Mouse (Mus musculus): ENCODE data around the gene 4930469K13Rik.
A peak's percentile ranks its signal among the peaks of the same experiment; 100 is the strongest.

Gene 4930469K13Rik

DNA sequence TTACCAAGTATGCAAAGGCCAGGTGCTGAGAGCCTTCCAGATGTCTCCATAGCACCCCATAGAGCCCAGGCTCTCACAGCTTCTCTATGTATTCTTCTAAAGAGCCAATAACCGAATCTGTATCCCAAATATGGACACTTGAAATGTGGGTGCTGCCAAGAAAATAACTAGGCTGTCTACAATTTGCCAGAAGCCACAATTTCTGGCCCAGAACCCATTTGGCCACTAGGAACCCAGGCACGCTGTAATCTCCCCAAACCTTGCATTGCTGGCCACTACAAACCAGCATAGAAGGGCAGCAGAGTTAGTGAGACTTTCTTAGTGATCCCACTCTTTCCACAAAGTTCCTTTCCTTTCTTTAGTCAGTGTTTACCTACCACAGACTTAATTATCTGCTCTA is 123.2 kb downstream of the 4930469K13Rik start:
- DNase-seq: no peak

DNA sequence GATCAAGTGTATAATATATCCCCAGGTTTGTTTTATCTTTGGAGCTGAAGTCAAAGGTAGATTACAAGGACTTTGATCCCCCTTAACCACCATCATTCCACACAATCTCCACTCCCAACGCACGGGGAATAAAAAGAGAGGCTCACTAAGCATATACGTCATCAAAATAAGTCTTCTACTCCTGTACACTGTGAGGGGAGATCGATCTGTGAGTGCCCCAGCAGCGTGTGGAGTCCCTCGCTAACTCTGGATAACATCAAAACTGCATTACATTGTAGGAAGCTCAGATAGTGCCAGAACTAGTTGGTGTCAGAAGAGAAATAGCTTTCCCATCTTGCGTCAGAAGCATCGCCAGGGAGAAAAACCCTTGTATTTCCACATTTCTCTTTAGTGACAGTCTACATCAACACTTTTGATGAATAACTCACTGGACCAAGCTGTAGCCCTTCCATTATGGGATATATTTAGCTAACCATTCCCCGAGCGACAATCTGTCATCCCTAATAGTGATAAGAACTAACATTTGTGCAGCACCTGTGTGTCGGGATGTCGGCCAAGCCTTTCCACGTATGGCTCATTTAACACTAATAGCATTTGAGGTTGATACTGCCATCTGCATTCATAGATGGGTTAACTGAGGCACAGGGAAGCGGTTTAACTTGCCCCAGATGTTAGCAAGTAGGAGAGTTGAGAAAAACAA is 123.9 kb downstream of the 4930469K13Rik start:
- DNase-seq: no peak

DNA sequence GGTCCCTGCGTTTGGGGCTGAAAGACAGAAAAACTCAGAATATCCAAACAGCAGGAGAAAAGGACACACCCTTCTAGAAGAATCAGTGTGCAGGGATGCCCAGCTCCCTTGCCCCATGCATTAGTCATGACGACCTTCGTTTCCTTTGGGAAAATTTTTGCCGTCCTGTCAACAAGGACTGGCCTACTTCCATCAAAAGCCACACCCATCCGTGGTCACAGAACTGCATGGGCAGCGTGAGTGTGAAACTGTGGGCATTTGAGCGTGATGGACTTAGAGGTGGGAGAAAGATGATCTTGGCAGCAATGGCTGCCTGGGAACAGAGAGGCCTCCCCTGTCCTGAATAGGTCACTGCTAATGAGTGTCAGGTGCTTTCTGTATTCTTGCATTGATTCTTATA is 126.2 kb downstream of the 4930469K13Rik start:
- DNase-seq: no peak

DNA sequence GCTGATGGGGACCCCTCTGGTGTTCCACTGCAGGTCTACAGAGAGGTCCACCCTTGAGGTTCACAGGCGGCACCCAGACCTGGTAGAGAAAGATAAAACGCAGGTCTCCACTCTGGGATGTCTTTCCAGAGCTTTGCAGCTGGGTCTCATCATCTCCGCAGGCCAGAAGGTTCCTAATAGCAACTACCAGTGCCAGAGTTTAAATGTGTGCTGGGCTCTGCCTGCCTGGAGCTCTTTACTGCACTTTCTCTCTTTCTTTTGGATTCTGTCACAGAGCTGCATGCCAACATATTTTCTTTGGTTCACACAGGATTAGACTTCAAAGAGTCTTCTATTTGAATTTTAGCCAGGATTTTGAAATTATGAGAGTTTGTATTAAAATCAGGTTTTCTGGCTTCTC is 129.2 kb downstream of the 4930469K13Rik start:
- DNase-seq: no peak

DNA sequence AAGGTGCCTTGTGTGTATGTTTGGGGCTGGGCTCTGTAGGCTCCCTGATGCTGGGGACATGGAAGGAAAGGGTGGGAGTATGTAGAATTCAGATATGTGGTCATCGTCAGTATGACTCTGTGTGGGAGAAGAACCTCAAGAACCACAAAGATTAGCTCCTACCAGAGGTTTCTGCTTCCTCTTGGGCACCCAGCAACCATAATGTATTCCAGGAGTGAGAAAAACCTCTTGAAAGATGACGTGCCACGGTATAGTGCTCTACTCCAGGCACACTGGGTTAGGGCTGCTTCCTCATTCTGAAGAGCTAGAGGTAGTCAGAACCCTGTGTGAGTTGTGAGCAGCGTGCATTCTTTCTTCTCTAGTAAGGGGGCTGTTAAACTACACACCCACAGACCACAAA is 130.6 kb downstream of the 4930469K13Rik start:
- no peak for DNase-seq

DNA sequence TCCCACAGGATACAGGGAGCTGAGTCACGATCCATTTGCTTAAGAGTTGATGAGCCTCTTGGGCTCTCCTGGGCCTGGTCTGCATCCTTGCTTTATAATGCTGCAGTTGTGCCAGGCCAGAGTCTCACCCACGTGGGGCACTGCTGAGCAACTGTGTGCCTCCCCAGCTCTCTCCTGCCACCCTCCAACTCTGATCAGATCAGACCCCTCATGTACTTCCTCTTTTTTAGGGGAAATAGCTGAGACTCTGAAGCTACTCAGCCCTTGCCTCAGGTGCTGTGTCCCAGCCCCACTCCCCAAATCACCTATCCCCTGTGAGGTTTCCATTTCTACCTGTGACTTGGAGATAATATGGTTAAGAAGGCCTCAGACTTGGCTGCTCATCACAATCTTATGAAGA is 133.0 kb downstream of the 4930469K13Rik start:
- peak; percentile 22 for DNase-seq

DNA sequence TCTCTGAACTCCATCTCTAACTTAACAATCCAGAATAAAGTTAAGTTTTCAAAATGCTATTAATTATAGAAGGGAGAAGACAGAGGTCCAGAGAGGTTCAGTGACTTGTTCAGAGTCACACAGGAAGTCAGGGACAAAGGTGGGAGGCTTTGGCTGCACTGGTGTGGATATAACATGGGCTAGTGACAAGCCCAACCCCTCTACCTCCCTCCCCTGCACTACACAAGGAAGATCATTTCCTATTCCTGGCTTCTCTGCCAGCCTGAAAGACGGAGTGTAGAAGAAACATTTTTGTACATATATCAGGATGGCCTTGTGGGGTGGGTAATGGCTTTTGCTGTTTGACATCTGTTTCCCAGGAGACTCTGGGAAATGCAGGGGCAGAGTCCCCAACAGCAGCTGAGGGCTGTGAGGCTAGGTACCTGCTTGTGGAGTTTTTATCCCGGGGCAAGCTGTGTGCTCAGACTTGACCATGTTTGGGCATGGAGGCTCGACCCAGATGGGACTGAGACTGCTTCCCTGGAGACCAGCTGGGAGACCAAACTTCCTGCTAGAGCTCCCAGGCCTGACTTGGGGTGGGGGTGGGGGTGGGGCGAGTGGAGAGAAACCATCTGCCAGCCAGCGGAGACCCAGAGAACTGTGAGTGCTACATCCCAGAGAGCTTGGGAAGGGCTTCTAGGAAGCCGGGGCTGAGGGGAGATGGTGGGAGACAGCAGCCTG is 135.5 kb downstream of the 4930469K13Rik start, which contains the start of gene Kcnmb1:
Gene Kcnmb1 (plus strand): TSS at position 326 of the 720 bp plus-strand sequence.
- DNase-seq: no peak

DNA sequence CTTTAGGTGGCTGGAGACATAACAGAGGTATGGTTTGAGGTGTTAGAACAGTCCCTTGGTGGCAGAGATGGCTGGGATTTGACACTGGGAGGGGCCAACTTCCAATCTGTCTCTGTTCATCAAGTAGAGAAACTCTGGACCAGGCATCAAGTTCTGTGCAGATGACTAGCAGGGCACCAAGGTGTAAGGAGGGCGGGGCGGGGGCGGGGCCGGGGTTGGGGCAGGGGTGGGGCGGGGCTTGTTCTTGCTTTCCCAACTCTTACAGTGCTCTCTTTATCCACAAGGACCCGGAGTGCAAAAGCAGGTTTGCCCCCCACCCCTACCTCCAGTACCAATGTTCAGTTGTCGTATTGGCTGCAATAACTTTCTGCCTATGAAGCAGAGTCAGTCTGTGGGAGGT is 136.2 kb downstream of the 4930469K13Rik start:
- DNase-seq: no peak

DNA sequence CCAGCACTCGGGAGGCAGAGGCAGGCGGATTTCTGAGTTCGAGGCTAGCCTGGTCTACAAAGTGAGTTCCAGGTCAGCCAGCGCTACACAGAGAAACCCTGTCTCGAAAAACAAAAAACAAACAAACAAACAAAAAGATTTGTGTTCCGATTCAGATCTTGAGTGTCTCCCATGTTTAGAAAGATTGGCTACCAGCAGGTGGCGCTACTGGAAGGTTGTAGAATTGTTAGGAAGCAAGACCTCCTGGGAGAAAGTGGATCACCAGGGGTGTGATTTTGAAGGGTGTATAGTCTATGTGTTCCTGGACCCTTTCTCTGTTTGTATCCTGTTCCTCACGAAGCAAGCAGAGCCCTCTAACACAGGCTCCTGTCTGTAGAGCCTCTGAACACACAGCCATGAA is 139.6 kb downstream of the 4930469K13Rik start:
- peak; percentile 65 for DNase-seq

DNA sequence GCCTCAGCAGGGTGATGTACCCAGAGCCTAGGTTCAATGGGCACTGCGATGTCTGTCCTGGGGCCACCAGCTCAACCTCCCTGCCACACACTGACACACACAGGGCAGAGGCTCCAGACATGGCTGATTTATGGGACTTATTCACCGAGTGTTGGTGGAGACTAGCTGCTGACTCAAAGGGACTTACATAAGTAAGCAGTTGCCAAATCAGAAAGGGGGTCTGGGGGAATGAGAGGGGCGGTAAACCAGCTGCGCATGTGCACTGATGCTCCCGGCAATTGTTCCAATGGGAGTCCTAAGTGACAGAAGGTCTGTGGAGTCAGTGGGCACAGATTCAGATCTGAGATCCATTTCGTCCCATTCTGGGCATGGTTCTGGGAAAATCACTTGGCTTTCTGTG is 140.8 kb downstream of the 4930469K13Rik start:
- no peak for DNase-seq

DNA sequence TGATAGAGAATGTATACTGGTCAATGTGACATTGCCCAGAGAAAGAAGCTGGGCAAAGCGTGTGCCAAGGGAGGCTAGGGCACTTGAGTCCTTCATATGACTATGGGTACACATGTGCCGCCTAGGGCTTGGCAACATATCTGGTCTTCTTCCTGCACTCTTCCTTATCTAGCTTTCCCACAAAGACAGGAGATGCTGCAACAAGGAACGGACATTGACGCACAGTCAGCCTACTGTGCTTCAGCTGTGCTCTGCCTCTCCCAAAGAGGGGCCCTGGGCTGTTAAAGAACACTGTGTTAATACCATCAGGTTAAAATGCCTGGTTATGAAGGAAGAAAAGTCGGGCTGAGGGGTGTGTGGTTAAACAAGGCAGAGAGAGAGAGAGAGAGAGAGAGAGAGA is 141.7 kb downstream of the 4930469K13Rik start:
- DNase-seq: no peak

DNA sequence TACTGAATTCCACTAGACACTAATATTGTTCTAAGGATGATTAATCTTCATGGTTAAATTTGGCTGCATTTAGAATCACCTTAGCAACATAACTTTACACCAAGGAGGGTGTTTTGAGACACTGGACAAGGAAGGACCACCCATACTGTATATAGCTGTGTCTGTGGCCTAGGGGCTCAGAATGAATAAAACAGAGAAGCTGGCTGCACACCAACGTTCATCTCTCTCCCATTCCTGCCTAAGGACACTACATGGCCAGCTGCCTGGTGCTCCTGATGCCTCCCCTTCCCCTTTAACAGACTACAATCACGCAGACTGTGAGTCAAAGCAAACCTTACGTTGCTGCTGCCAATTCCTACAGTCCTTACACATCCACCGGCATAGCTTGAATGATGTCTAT is 142.4 kb downstream of the 4930469K13Rik start:
- DNase-seq: no peak

DNA sequence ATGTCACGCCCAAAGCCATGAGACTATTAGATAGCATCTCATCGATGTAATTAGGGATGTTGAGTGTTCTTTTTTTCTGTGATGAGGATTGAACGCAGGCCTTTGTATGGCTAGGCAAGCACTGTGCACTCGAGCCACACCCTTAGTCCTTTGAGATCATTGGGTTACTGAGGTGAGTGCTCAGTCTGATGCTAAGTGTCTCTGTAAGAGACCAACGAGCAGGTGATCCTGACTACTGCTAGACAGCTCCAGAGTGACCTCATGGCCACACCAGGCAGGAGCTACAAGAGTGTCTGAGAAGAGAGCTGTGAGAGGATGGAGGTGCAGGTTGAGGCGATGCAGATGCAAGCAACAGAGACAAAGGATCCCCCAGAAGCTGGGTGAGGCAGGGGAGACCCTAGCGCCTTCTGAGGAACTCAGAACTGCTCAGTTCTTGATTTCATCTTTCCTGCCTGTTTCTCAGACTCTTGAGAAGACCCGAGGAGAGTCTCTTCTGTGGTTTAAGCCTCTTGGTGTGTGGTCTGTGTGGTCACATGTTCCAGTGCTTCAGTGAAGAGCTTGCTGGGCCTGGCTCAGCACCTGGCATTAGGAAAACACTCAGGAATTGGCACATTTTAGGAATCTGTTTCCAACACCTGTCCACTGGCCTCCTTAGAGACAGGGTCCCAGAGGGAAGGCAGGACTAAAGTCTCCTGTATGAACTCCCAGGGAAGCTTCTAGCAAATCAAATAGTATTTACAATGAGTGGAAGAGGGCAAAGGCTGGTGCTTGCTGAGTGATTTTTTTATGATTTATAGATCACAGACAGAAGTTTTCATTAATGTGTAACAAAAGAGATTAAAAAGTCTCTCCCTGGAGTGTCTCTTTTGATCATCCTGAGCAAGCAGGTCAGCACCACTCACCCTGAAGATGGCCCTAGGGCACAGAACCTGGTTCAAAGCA is 146.4 kb downstream of the 4930469K13Rik start:
- no peak for DNase-seq

DNA sequence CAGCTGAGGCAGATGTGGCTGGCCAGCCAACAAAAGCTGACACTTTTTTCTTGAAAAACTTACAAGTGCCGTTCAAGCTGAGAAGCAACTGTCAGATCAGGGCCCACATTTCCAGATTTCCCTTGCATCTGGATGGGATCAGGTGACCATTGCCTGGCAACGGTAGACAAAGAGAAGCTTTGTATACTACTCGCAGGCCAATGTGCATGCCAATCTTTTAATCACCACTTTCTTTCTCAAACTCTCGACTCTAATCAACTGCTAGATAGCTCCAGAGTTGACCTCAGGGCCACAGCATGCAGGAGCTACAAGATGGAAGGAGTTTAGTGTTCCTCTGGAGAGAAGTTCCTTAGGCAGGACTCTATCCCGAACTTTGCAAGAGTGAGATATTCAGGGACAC is 147.2 kb downstream of the 4930469K13Rik start:
- DNase-seq: no peak

DNA sequence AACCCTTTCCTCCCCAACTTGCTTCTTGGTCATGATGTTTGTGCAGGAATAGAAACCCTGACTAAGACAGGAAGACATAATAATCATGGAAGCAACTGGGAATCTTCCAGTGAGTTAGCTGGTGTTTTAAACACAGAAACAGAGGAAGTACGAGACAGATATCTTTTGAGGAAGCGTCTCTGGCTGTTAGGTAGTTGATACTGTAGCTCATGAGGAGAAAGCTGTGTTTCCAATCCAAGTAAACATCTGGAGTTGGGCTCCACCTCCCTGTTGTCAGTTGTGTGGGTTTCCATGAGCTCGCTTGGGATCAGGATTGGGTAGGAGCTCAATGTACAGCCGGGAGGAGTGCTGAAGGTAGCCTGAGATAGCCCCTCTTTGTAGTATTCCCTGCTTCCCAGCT is 151.9 kb downstream of the 4930469K13Rik start:
- DNase-seq: no peak

DNA sequence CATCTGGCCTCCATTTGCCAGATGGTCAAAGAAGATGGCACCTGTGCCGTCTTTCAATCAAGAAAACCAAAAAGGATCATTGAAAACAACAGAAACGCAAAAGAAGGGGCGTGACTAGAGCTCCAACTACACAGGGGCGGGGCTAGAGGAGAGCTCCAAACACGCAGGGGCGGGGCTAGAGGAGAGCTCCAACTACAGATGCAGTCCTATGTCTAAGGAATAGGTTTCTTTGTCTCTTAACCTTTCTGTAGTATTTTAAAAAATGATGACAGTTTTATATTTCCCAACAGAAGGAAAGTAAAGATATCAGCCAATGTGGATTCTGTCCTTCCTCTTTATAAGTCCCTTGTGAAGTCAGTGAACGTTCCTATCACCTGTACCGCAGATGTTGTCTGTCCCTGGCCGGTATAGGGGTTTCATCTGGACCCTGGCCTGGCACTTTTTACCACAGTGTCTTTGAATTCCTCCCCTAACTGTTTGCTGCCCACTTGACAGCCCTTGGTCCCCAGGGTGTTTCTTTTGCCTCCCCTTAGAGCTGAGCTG is 153.5 kb downstream of the 4930469K13Rik start:
- DNase-seq: no peak

DNA sequence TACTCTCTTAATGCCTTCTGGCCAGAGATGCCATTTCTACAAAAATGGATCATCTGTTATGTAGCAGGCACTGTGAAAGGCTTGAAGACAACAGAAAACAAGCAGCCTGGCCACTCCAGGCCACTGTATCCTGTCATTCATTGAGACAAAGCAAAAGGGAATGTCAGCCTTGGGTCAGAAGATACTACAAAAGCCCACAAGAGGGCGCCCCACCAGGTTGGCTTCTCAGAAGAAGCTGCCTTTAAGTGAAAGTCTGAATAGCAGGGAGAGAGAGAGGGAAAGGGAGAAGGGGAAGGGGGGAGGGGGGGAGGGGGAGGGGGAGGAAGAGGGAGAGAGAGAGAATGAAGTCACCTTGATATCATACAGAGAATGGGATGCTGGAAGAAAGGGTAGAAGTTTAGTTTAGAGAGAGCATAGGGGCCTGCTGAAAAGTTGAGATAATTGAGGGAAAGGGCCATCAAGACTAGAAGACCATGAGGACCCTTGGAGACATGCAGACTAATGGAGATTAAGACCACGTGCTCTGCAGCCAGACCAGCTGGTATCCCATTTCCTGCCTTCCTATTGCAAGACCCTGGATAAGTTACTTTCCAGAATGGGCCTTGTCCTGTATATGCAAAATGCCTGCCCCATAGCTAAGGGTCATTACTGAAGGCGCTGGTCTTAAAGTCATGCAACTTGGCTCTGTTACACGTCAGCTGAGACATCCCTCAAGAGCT is 154.1 kb downstream of the 4930469K13Rik start:
- peak; percentile 67 for DNase-seq

DNA sequence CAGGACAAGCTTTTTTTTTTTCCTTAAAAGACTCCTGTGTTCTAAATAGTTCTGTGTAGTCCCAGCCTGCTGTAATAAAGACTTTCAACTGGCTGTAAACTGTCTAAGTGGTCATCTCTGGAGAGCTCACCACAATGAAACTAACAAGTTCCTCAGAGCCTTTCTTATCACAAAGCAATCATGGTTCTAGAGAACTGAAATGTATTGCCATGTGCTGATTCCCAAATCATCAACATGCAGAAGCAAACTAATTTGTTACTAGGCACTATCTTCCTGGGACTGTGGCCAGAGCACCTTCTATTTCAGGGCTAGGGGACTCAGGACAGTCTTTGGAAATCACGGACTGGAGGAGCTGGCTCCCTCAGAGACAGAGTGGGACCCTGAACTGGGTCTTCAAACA is 154.8 kb downstream of the 4930469K13Rik start:
- DNase-seq: no peak

DNA sequence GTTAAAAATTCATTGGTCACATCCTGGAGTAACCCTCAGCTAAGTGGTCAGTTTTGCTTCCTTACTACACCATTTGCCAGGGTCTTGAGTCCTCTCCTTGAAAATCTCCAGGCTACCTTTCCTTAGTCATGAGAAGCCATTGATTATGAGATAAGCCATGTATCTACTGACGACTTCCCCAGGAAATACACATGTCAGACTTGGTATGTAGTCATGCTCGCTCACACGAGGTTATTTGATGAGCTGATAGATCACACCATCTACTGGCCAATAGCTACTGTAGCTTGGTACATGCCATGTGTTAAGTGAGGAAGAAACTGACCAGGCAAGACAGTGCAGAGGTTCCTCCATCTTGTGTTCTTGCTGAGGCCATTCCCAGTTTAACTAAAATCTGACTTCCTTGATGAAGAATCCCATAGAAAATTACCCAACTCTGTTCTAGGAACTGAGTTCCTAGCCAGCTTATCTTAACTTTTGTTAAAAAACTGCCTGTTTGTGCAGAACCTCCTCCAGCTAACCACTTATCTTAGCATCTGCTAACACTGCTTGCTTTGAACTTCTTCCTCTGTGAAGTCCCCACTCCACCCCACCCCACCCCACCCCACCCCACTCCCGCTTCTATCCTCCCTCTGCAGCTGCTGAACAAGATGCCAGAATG is 158.8 kb downstream of the 4930469K13Rik start:
- DNase-seq: peak; percentile 33

DNA sequence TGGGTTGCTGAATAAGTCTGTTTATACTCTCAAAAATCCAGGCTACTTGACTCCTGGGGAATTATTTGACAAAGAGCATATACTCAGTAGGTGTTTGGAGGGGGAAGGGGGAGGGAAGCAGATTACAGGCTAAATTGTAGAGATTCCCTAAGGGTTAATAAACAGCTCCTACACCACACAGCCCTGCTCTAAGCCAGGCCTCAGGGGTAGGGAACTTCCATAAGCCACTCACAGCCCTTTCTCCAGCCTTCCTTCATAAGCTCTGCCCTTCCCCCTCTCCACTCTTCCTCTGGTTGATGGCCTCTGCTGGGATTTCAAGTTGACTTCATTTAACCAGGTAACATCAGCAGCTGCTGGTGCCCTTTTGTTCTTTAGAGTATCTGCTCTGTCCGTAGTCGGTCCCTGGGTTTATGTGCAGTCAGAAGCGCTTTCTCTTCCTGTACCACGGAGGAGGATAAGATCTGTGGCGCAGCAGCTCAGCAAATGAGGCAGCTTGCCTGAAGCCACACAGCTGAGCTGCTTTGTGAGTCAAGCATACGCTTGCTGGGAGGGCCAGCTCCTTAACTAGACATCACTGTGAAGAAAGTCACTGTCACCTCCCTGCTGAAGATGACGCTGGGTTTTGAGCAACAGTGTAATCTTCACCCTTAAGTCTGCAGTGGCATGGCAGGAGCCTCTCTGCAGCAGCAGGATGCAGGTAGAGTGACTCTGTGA is 159.6 kb downstream of the 4930469K13Rik start:
- peak; percentile 82 for DNase-seq

DNA sequence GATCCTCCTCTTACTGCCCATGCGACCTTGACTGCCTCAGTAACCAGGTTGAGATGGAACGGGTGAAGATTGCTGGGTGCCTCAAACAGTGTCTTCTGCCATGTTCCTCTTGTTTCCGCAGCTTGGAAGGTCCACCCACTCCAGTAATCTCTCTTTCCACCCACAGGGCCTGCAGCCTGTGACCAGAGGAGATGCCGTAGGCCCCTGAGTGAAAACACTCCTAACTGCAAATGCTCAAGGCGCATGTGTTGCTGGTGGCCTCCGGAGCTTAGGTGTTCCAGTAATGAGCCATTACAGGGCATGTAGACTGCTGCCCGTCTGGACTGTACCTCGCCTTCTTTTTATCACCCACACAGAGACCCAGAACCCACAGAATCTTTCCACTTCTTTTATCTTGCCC is 160.7 kb downstream of the 4930469K13Rik start:
- DNase-seq: no peak
